Mouse (Mus musculus): ENCODE results near the gene Trim26.
"Not testable (repeated sequence)": the region's sequence is repeated elsewhere in the genome, so short reads cannot be mapped to it uniquely, and the experiment has no call there.

Trim26 gene

GRCm38 (mm10) chr17:36836874-36837647, at the start of gene Trim26:
Gene Trim26 (plus strand): TSS chr17:36837134.
- peak; percentile 96 to 98 for DNase-seq

GRCm38 (mm10) chr17:36788351-36788750, 48.6 kb upstream of the Trim26 start:
- DNase-seq, result no peak

- DNase-seq, result peak; percentile 74
Measured at GRCm38 (mm10) chr17:36788801-36789200, 48.1 kb upstream of the Trim26 start.

GRCm38 (mm10) chr17:36799493-36799892, 37.4 kb upstream of the Trim26 start:
- no peak for DNase-seq

GRCm38 (mm10) chr17:36799921-36800462, 36.9 kb upstream of the Trim26 start:
- DNase-seq, result not testable (repeated sequence)

- DNase-seq, result no peak
Measured at GRCm38 (mm10) chr17:36811871-36812270, 25.1 kb upstream of the Trim26 start, which contains the start of gene H2-M10.6. Gene H2-M10.6 (plus strand): TSS chr17:36812171.

- peak; percentile 35 to 53 for DNase-seq
Measured at GRCm38 (mm10) chr17:36824005-36824404, 12.9 kb upstream of the Trim26 start.

GRCm38 (mm10) chr17:36825525-36825924, 11.4 kb upstream of the Trim26 start:
- peak in 1 of 2 experiments; percentile 48 for DNase-seq

GRCm38 (mm10) chr17:36826002-36826401, 10.9 kb upstream of the Trim26 start:
- DNase-seq, result peak; percentile 85 to 91

GRCm38 (mm10) chr17:36828488-36828887, 8.4 kb upstream of the Trim26 start:
- no peak for DNase-seq

GRCm38 (mm10) chr17:36830470-36830869, 6.5 kb upstream of the Trim26 start:
- no peak for DNase-seq

- no peak for DNase-seq
Measured at GRCm38 (mm10) chr17:36832694-36833093, 4.2 kb upstream of the Trim26 start.

- peak; percentile 55 to 64 for DNase-seq
Measured at GRCm38 (mm10) chr17:36835591-36836426, 1.1 kb upstream of the Trim26 start.

GRCm38 (mm10) chr17:36836427-36836812, 514 bp upstream of the Trim26 start:
- no peak for DNase-seq

GRCm38 (mm10) chr17:36839001-36839400, 2.1 kb downstream of the Trim26 start:
- DNase-seq, result no peak

GRCm38 (mm10) chr17:36839931-36840330, 3.0 kb downstream of the Trim26 start:
- DNase-seq, result no peak

- DNase-seq, result no peak
Measured at GRCm38 (mm10) chr17:36840961-36841445, 4.1 kb downstream of the Trim26 start.

GRCm38 (mm10) chr17:36843696-36844095, 6.8 kb downstream of the Trim26 start:
- no peak for DNase-seq

- DNase-seq, result no peak
Measured at GRCm38 (mm10) chr17:36844286-36844719, 7.4 kb downstream of the Trim26 start.

- no peak for DNase-seq
Measured at GRCm38 (mm10) chr17:36844725-36845124, 7.8 kb downstream of the Trim26 start.

- DNase-seq, result no peak
Measured at GRCm38 (mm10) chr17:36848911-36849310, 12.0 kb downstream of the Trim26 start.

GRCm38 (mm10) chr17:36849992-36850391, 13.1 kb downstream of the Trim26 start:
- no peak for DNase-seq

GRCm38 (mm10) chr17:36851200-36851599, 14.3 kb downstream of the Trim26 start:
- no peak for DNase-seq

All from cerebellum, adult 18-20 months (tissue).